Mouse (Mus musculus) midbrain, embryonic 13.5 days (tissue): ENCODE measurements around the gene Rad51b. TPM values are rescaled to one million over a fixed set of nuclear protein-coding genes. Genes with fewer than 3 reads are reported as not detected.

Source experiments
- ATAC-seq: fragments of 200-750 bp; cut with Nextera tagmentation; 2 replicates; pipeline ENCODE4 v1.8.0; 2017; ENCODE audit warnings: mild to moderate bottlenecking, moderate TSS enrichment, moderate library complexity
- H3K27ac ChIP-seq: fragments of 300-500 bp; sonication (generic); 2 replicates; pipeline ENCODE4 v1.5.1; 2015; ENCODE audit warnings: inconsistent platforms, mild to moderate bottlenecking, moderate library complexity
- H3K27me3 ChIP-seq: fragments of 300-500 bp; sonication (generic); 2 replicates; pipeline ENCODE4 v1.6.1; 2015; ENCODE audit warnings: mild to moderate bottlenecking, inconsistent platforms
- H3K36me3 ChIP-seq: fragments of 300-500 bp; sonication (generic); 2 replicates; pipeline ENCODE4 v1.6.1; 2015; ENCODE audit warnings: mild to moderate bottlenecking, inconsistent platforms
- H3K4me1 ChIP-seq: fragments of 300-500 bp; sonication (generic); replicated peaks from 2 replicates; pipeline ENCODE4 v1.6.1; 2015; ENCODE audit warnings: inconsistent platforms
- H3K4me2 ChIP-seq: fragments of 300-500 bp; sonication (generic); replicated peaks from 2 replicates; pipeline ENCODE4 v1.6.1; 2015; ENCODE audit warnings: moderate library complexity, mild to moderate bottlenecking, inconsistent platforms
- H3K4me3 ChIP-seq: fragments of 300-500 bp; sonication (generic); replicated peaks from 2 replicates; pipeline ENCODE4 v1.5.1; 2015; ENCODE audit warnings: mild to moderate bottlenecking, inconsistent platforms
- H3K9ac ChIP-seq: fragments of 300-500 bp; sonication (generic); replicated peaks from 2 replicates; pipeline ENCODE4 v1.6.1; 2015; ENCODE audit warnings: mild to moderate bottlenecking, inconsistent platforms
- H3K9me3 ChIP-seq: fragments of 300-500 bp; sonication (generic); 2 replicates; pipeline ENCODE4 v1.6.1; 2016; ENCODE audit warnings: mild to moderate bottlenecking, inconsistent platforms
- WGBS: fragments of 180-500 bp; shearing (Covaris S2); methylation state at CpG from one replicate; pipeline ENCODE4 v1.1.7; 2015; 5-methylcytosine and 5-hydroxymethylcytosine counted together
- polyA plus RNA-seq: library from polyadenylated mRNA; unstranded; fragments of >200 nt; fragmentation: Nextera tagmentation; extraction: Ambion mirVana; gene quantifications from 2 replicates; pipeline ENCODE4 v1.2.1, GENCODE M21; 2015

Rad51b gene
- polyA plus RNA-seq, 1 experiment from 2014 or later: 3.2 TPM

DNA sequence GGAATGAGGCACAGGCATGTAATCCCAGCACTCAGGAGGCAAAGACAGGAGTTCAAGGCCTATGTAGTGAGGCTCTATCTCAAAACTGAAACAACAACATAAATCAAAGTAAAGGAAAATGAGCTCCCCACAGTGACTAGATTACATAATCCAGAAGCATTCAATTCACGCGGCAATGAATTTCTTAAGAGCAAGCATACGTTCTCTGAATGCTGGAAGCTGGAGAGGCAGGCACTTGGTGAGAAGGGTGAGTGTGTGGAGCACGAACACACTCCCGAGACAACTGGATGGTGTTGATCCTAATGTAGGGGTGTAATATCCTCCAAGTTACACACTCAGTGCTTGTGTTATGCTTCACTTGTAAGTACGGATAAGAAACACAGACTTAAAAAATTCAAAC, 120.3 kb downstream of the Rad51b start:
- 76% methylated on average over 6 of the region's 6 CpGs for WGBS
- Histone ChIP-seq H3K27me3 (no peaks in the 10 kb centered on the region), H3K4me1 (no peaks in the 10 kb centered on the region), H3K4me3 (no peak overlapping the region), H3K27ac (no peak overlapping the region), H3K9ac (no peak overlapping the region), H3K36me3 (no peaks in the 10 kb centered on the region), H3K4me2 (no peak overlapping the region), H3K9me3 (no peaks in the 10 kb centered on the region)
- no peak for ATAC-seq

DNA sequence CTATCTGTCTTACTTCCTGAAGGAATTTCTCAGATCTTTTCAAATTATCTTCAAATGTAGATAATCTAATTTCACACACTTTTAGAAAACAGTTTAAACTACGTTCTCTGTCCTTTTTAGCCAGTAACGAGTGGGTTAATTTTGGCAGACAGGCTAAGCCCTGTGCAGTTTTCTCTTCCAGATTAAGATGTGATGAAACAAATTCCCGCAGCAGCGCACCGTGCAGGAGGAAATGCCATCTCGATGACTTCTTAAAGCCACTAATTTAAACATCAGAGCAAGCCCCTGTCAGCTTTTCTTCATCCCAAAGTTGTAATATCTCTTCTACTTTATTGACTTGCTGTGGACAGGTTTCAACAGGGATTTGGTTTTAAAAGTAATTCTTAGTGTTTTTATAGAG, 123.5 kb downstream of the Rad51b start:
- no peaks in the 10 kb centered on the region for H3K4me1 ChIP-seq
- H3K9ac ChIP-seq: no peak overlapping the region
- H3K27me3 ChIP-seq: no peaks in the 10 kb centered on the region
- no peaks in the 10 kb centered on the region for H3K9me3 ChIP-seq
- 11% methylated on average over 6 of the region's 6 CpGs for WGBS
- ATAC-seq: no peak
- H3K4me2 ChIP-seq: no peak overlapping the region
- H3K27ac ChIP-seq: no peak overlapping the region
- no peak overlapping the region for H3K4me3 ChIP-seq
- no peaks in the 10 kb centered on the region for H3K36me3 ChIP-seq

DNA sequence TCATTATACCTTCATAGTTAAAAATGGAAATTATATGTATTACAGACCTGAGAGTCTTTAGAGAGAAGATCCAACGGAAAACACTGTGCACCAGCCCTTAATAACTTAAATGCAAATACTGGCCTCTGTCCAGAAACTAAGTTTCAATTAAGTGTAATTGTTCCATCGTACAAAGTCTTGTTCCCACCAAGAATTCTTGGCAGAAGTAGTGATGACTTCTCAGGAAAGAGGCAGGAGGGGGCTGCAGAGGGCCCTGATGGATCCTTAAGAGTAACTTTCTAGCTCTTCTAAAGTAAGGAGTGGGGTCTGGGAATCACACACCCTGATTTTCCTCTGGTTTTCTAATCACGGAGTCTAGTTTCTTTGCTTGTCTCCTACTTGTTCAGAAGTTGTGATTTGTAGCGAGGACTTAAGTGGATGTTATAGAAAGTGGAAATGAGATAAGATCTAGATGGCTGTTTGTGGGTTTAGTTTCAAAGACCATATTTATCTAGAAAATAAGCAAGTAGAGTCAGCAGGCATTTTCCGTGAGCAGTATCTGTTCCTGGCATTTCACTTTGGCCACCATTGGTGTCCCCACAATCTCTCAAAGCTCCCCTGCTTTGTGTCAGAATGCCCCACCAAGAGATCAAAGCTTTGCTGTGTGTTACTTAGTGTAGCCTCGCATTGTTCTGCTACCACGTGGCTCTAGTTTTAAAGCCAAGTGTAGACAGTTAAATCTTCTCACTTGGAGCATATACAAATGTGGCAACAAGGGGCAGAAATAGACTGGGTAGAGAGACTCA, 132.6 kb downstream of the Rad51b start:
- Histone ChIP-seq H3K27me3 (no peaks in the 10 kb centered on the region), H3K4me3 (no peak overlapping the region), H3K36me3 (no peaks in the 10 kb centered on the region), H3K4me1 (peaks cover 11% of the 10 kb centered on the region; the same call in 1 of the 2 replicates), H3K27ac (no peak overlapping the region), H3K9ac (no peak overlapping the region), H3K4me2 (no peak overlapping the region), H3K9me3 (no peaks in the 10 kb centered on the region)
- ATAC-seq: no peak
- 59% methylated on average over 7 of the region's 7 CpGs for WGBS

DNA sequence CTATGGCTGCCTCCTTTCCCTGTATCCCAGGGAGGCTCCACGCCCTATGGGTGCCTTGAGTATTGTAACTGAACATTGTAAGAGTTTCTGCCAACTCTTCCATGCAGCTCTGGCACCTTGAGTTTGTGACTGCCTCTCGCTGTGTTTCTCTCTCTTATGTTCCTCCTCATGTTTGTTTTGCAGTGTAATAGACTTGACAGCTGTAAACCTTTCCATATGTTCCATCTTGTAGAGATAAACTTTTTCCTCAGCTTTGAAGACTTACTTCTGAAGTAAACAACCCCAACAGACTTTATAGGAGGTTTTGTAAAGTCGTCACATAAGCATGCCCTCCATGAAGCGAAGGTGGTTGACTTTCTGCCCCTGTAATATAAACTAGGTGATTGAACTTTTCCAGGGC, 134.1 kb downstream of the Rad51b start:
- ATAC-seq: no peak
- no peak overlapping the region for H3K27ac ChIP-seq
- H3K4me1 ChIP-seq: peaks cover 11% of the 10 kb centered on the region; the same call in 1 of the 2 replicates
- WGBS: 85% methylated on average over 4 of the region's 4 CpGs
- no peaks in the 10 kb centered on the region for H3K9me3 ChIP-seq
- H3K4me2 ChIP-seq: no peak overlapping the region
- H3K36me3 ChIP-seq: no peaks in the 10 kb centered on the region
- no peak overlapping the region for H3K9ac ChIP-seq
- H3K4me3 ChIP-seq: no peak overlapping the region
- no peaks in the 10 kb centered on the region for H3K27me3 ChIP-seq

DNA sequence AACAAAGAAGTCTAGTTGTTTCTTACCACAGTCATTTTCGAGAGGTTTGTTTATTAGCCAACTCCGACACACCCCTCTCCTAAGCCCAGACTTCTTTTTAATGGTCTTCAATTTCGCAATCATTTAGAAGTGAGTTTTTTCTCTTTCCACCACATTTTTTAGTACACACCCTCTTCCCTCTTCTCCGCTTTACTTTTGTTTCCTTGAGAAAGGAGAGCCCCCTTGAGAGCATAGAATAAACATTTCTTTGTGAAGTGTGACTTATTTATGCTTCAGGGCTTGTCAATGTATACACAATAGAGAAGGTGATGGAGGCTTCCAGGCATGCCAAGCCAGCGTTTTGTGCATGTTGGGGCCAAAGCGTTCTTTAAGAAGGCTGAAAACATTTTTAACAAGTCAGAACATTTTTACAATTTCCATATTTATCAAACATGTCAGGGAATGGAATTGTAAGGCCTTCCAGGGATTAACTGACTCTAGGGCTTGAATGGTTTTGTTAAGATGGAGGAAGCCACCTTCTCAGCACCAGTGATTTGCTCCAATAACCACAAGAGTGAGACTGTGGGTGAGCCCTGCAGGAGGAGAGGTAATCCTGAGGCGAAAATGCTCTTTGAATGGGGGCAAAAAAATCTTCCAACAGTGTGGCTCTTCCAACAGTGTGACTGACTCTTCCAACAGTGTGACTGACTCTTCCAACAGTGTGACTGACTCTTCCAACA, 136.8 kb downstream of the Rad51b start:
- H3K36me3 ChIP-seq: no peaks in the 10 kb centered on the region
- 22% methylated on average over 7 of the region's 7 CpGs for WGBS
- no peaks in the 10 kb centered on the region for H3K27me3 ChIP-seq
- ATAC-seq: no peak
- H3K4me2 ChIP-seq: no peak overlapping the region
- no peaks in the 10 kb centered on the region for H3K9me3 ChIP-seq
- H3K27ac ChIP-seq: no peak overlapping the region
- no peak overlapping the region for H3K4me3 ChIP-seq
- H3K4me1 ChIP-seq: peaks cover 11% of the 10 kb centered on the region; the same call in 1 of the 2 replicates
- H3K9ac ChIP-seq: no peak overlapping the region

DNA sequence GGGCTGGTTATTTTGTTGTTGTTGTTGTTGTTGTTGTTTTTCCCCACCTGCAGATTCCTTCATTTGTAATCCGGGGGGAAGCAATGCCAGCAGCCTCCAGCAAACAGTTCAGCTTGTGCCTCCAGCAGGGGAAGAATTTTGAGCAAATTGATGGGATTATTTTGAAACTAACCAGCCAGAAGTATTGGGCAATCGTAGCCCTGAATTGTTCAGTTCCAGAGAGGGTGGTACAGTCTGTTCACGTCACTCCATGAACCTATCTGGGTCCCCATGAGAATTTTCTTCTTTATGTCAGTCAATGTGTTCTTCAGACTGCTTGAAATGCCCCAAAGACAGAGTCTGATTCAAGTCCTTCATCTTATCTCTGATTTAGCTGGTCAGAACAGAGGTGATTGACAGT, 138.4 kb downstream of the Rad51b start:
- H3K4me2 ChIP-seq: no peak overlapping the region
- H3K9ac ChIP-seq: no peak overlapping the region
- H3K36me3 ChIP-seq: no peaks in the 10 kb centered on the region
- no peak for ATAC-seq
- 59% methylated on average over 3 of the region's 3 CpGs for WGBS
- no peak overlapping the region for H3K27ac ChIP-seq
- peaks cover 11% of the 10 kb centered on the region; the same call in 1 of the 2 replicates for H3K4me1 ChIP-seq
- no peak overlapping the region for H3K4me3 ChIP-seq
- no peaks in the 10 kb centered on the region for H3K9me3 ChIP-seq
- no peaks in the 10 kb centered on the region for H3K27me3 ChIP-seq

DNA sequence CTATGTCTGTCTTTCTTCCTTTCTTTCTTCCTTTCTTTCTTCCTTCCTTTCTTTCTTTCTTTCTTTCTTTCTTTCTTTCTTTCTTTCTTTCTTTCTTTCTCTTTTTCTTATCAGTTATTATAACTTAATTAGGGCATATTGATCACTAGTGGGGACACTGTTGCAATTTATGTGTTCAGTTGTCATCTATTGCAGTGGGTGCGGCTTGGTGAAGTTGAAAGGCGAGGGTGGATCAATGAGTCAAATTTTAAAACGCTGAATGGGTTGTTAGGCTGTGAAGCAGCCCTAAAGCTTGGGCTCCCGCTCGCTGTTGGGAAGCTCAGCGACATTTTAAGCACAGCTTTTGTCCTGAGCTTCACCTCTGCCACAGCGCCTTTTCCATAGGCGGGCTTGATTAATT, 139.0 kb downstream of the Rad51b start:
- Histone ChIP-seq H3K4me1 (peaks cover 11% of the 10 kb centered on the region; the same call in 1 of the 2 replicates), H3K4me2 (no peak overlapping the region), H3K27ac (no peak overlapping the region), H3K36me3 (no peaks in the 10 kb centered on the region), H3K4me3 (no peak overlapping the region), H3K9me3 (no peaks in the 10 kb centered on the region), H3K27me3 (no peaks in the 10 kb centered on the region), H3K9ac (no peak overlapping the region)
- WGBS: 39% methylated on average over 8 of the region's 8 CpGs
- no peak for ATAC-seq

DNA sequence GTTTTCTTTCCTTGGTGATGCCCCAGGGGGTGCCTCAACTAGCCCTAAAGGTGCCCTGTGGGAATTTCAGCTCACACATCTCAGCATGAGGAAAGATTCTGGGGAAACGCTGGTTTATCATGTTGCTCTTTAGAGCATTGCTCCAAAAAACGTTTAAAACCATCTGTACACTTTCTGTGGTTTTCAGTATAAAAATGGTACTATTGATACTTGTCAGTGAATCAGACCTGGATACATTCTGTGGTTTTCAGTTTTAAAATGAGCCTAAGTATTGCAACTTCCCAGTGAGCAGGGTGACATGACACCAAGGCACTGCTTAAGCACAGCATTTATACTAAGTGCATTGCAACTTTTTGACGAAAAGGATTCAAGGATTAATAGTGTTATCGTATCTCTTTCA, 139.8 kb downstream of the Rad51b start:
- Histone ChIP-seq H3K36me3 (no peaks in the 10 kb centered on the region), H3K9ac (no peak overlapping the region), H3K4me3 (no peak overlapping the region), H3K27ac (no peak overlapping the region), H3K27me3 (no peaks in the 10 kb centered on the region), H3K4me1 (peaks cover 11% of the 10 kb centered on the region; the same call in 1 of the 2 replicates), H3K4me2 (no peak overlapping the region), H3K9me3 (no peaks in the 10 kb centered on the region)
- 79% methylated on average over 4 of the region's 4 CpGs for WGBS
- no peak for ATAC-seq

DNA sequence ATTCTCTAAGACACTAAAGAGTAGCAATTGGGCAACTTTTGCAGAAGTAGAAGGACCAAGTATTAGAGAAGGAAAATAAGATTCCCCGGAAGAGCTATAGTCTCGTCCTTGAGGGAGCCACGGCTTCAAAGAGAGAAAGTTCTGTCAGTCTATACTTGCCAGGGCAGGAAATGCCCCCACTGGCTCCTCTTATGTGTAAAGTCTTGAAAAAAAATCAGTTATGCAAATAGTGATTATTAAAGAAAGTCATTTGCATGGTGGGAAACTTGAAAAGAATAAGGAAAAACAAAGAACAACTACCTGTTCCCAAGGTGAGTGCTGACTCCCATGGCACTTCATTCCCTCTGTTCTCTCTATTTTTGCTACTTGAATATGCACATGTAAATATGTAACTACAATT, 140.5 kb downstream of the Rad51b start:
- Histone ChIP-seq H3K36me3 (no peaks in the 10 kb centered on the region), H3K9ac (no peak overlapping the region), H3K4me3 (no peak overlapping the region), H3K9me3 (no peaks in the 10 kb centered on the region), H3K27me3 (no peaks in the 10 kb centered on the region), H3K4me2 (no peak overlapping the region), H3K4me1 (peaks cover 11% of the 10 kb centered on the region; the same call in 1 of the 2 replicates), H3K27ac (no peak overlapping the region)
- 85% methylated on average over 3 of the region's 3 CpGs for WGBS
- ATAC-seq: no peak

DNA sequence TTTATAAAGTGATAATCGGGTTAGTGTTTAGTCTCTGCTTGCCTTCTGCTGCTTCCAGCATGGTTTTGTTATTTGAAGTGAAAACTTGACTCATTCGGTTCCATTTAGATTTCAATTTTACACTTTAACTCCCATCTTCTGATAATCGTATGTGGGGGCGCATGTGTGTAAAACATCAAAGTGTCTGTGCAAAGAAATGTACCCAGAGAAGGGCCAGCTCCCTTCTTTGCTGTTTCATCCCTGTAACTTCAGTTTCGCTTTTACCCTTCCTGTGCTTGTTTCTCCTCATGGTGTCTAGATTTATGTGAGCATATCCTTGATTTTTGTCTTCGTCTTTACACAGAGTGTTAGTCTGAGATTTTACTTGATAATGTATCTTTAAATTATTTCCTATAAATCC, 142.9 kb downstream of the Rad51b start:
- WGBS: 95% methylated on average over 6 of the region's 6 CpGs

DNA sequence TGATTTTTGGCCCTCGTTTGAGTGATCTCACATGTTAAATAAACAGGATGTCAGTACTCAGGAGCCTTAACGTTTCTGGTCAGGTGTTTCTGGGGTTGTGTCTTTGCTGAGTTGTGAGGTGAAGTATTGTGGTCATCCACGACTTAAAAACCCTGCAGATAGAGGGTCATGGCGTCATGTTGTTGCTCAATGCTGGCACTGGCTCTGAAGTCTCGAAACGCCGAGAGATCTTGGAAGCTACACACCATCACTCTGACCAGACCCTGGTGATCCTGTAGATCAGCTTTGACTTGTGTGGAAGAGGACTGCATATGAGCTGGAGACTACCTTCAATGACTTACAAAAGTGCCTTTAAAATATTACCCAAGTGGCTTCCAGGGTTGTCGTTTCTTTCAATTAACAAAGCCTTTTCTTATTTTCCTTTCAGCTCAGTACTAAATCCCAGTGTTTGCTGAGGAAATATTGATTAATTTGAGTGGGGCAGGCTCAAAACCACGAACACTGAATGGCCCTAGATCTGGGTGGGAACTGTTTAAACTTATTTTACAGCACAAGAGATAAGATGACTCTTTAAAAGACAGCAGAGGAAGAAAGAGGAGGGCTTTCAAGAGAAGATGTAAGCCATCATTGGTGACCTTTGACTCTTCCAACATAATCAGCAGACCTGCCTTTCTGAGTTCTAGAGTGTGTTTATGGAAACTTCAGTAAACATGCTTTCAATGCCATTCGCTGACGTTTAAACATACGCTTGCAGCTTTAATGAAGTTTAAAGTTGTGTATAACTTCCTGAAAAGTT, 144.3 kb downstream of the Rad51b start:
- no peak for ATAC-seq
- no peak overlapping the region for H3K4me3 ChIP-seq
- H3K4me1 ChIP-seq: no peaks in the 10 kb centered on the region
- no peaks in the 10 kb centered on the region for H3K9me3 ChIP-seq
- H3K36me3 ChIP-seq: no peaks in the 10 kb centered on the region
- H3K27ac ChIP-seq: no peak overlapping the region
- no peaks in the 10 kb centered on the region for H3K27me3 ChIP-seq
- no peak overlapping the region for H3K9ac ChIP-seq
- 79% methylated on average over 12 of the region's 12 CpGs for WGBS
- no peak overlapping the region for H3K4me2 ChIP-seq

More for the DNA sequence above, 142.9 kb downstream of the Rad51b start:
- ATAC-seq: no peak
- H3K4me1 ChIP-seq: no peaks in the 10 kb centered on the region
- H3K4me3 ChIP-seq: no peak overlapping the region
- H3K9me3 ChIP-seq: no peaks in the 10 kb centered on the region
- no peaks in the 10 kb centered on the region for H3K36me3 ChIP-seq
- no peaks in the 10 kb centered on the region for H3K27me3 ChIP-seq
- no peak overlapping the region for H3K4me2 ChIP-seq
- no peak overlapping the region for H3K9ac ChIP-seq
- H3K27ac ChIP-seq: no peak overlapping the region

DNA sequence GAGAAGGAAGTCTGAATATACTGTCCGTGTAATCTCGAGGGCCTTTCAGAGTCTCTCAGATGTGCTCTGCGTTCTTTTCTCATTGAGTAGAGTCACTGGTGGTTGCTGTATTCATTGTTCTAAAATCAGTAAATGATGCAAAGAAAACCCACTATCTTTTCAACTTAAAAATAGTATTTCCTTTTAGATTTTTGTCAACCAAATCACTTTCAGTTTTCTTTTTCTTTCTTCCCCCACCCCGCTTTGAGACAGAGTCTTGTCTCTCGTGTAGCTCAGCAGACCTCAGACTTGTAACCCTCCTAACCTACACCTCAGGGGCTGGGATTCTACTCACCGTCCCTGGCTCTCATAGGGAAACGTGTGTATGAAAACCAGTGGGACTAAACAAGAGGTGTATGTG, 145.0 kb downstream of the Rad51b start:
- no peak for ATAC-seq
- Histone ChIP-seq H3K4me2 (no peak overlapping the region), H3K4me1 (no peaks in the 10 kb centered on the region), H3K4me3 (no peak overlapping the region), H3K27ac (no peak overlapping the region), H3K9ac (no peak overlapping the region), H3K27me3 (no peaks in the 10 kb centered on the region), H3K9me3 (no peaks in the 10 kb centered on the region), H3K36me3 (no peaks in the 10 kb centered on the region)
- WGBS: 81% methylated on average over 7 of the region's 7 CpGs
